Mouse (Mus musculus) stomach, embryonic 16.5 days (tissue): ENCODE data around the gene Evx2. TPM values are rescaled to one million over a fixed set of nuclear protein-coding genes. Genes with fewer than 3 reads are reported as not detected.

Experiments used
- ATAC-seq: fragments of 200-750 bp; cut with Nextera tagmentation; 2 replicates; pipeline ENCODE4 v1.8.0; 2017; ENCODE audit warnings: moderate number of reproducible peaks, moderate TSS enrichment; ENCODE audit not compliant: insufficient read depth, low FRiP score
- H3K27ac ChIP-seq: fragments of 300-500 bp; sonication (generic); 2 replicates; pipeline ENCODE4 v1.5.1; 2014; ENCODE audit warnings: low read length
- H3K27me3 ChIP-seq: fragments of 300-500 bp; sonication (generic); 2 replicates; pipeline ENCODE4 v1.6.1; 2014; ENCODE audit warnings: low read length, control low read depth, mixed read lengths; ENCODE audit not compliant: control insufficient read depth, insufficient read depth
- H3K36me3 ChIP-seq: fragments of 300-500 bp; sonication (generic); 2 replicates; pipeline ENCODE4 v1.6.1; 2014; ENCODE audit warnings: low read length; ENCODE audit not compliant: control insufficient read depth, insufficient read depth
- H3K4me1 ChIP-seq: fragments of 300-500 bp; sonication (generic); 2 replicates; pipeline ENCODE4 v1.6.1; 2014; ENCODE audit warnings: low read length, control low read depth, mixed read lengths; ENCODE audit not compliant: control insufficient read depth, insufficient read depth
- H3K4me2 ChIP-seq: fragments of 300-500 bp; sonication (generic); 2 replicates; pipeline ENCODE4 v1.6.1; 2014; ENCODE audit warnings: low read depth, low read length, mixed read lengths
- H3K4me3 ChIP-seq: fragments of 300-500 bp; sonication (generic); replicated peaks from 2 replicates; pipeline ENCODE4 v1.5.1; 2014; ENCODE audit warnings: mild to moderate bottlenecking, low read length
- H3K9ac ChIP-seq: fragments of 300-500 bp; sonication (generic); 2 replicates; pipeline ENCODE4 v1.6.1; 2014; ENCODE audit warnings: low read length
- H3K9me3 ChIP-seq: fragments of 300-500 bp; sonication (generic); replicated peaks from 2 replicates; pipeline ENCODE4 v1.6.1; 2016; ENCODE audit warnings: low read length, control low read depth; ENCODE audit not compliant: control insufficient read depth
- WGBS: fragments of 180-500 bp; shearing (Covaris S2); extraction: QIAGEN DNeasy Blood & Tissue Kit; methylation state at CpG from one replicate; pipeline ENCODE4 v1.1.7; 2014; 5-methylcytosine and 5-hydroxymethylcytosine counted together
- polyA plus RNA-seq: library from polyadenylated mRNA; unstranded; fragments of >200 nt; fragmentation: Nextera tagmentation; extraction: Ambion mirVana; gene quantifications from 2 replicates; pipeline ENCODE4 v1.2.1, GENCODE M21; 2015

Evx2 gene
- polyA plus RNA-seq, 1 experiment from 2014 or later: not detected

DNA sequence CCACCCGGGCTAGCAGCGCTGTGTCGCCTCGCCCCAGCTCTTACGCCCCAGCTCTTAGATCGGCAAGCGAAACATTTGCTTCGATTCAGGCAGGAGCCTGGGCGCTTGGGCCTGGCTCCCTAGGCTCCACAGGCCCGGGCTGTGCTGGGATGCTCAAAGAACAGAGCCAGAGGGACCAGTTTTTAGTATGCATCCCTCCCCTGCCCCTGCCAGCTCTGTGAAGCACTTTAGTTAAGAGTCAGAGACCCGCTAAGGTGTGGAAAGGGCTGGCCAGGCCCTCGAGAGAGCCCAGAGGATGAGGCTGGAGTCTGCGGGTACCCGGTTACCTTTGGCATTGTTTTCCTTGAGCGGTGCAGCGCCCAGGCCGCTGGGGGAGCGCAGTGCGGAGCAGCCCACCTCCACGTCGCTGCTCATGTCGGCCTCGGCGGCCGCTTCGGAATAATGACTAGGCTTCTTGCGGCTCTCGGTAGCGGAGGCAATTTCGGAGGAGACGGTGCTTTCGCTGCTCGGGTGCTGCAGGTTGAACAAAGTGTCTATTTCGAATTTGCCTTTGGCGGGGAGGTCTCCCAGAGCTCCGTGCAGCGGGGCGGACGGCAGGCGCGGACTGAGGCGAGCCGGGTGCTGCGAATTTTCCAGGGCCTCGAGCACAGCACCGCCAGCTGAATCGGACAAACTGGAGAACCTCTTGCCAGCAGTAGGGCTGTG, 538 bp downstream of the Evx2 start:
- no peak for ATAC-seq
- no peak overlapping the region for H3K4me2 ChIP-seq
- H3K9me3 ChIP-seq: no peaks in the 10 kb centered on the region
- H3K27ac ChIP-seq: no peak overlapping the region
- H3K4me1 ChIP-seq: peaks cover 16% of the 10 kb centered on the region
- WGBS: 2% methylated on average over 47 of the region's 47 CpGs
- no peaks in the 10 kb centered on the region for H3K36me3 ChIP-seq
- H3K9ac ChIP-seq: no peak overlapping the region
- H3K4me3 ChIP-seq: no peak overlapping the region
- peaks cover 85% of the 10 kb centered on the region for H3K27me3 ChIP-seq

DNA sequence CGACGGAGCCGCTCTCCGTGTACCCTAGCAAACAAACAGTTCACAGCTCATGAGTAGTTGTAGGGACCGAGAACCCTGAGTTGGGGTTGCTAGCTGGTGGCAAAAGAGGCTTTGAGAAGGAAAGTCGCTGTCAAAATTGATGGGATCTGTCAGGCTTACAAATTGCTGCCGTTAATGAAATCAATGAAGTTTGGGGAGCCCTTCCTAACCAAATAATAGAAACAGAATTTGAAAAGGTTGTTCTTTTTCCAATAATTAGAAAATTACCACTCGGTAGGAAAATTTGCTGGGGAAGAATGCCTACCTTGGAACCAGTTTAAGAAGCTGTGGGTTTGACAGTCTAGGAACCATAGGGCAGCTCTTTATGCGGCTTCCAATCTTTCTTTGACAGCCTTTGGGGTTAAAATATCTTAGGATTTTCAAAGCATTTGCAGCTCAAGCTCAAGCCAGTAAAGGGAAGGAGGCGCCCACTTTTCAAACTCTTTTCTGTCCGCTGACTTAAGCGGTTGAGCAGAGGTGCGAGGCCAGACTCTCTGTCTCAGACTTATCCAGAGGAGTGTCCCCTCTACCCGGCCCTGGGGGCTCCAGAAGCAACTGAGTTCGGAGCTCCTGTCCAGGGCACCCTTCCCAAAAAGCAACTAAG, 1.2 kb downstream of the Evx2 start:
- peak overlapping the region; percentile 15; the same call in 1 of the 2 replicates for H3K4me3 ChIP-seq
- no peak for ATAC-seq
- H3K9ac ChIP-seq: no peak overlapping the region
- H3K27ac ChIP-seq: no peak overlapping the region
- peaks cover 16% of the 10 kb centered on the region for H3K4me1 ChIP-seq
- 0 out of 2 replicates have a peak overlapping the region, but pooled peaks have one; percentile 5 for H3K4me2 ChIP-seq
- no peaks in the 10 kb centered on the region for H3K9me3 ChIP-seq
- 2% methylated on average over 15 of the region's 15 CpGs for WGBS
- H3K36me3 ChIP-seq: no peaks in the 10 kb centered on the region
- H3K27me3 ChIP-seq: peaks cover 80% of the 10 kb centered on the region

DNA sequence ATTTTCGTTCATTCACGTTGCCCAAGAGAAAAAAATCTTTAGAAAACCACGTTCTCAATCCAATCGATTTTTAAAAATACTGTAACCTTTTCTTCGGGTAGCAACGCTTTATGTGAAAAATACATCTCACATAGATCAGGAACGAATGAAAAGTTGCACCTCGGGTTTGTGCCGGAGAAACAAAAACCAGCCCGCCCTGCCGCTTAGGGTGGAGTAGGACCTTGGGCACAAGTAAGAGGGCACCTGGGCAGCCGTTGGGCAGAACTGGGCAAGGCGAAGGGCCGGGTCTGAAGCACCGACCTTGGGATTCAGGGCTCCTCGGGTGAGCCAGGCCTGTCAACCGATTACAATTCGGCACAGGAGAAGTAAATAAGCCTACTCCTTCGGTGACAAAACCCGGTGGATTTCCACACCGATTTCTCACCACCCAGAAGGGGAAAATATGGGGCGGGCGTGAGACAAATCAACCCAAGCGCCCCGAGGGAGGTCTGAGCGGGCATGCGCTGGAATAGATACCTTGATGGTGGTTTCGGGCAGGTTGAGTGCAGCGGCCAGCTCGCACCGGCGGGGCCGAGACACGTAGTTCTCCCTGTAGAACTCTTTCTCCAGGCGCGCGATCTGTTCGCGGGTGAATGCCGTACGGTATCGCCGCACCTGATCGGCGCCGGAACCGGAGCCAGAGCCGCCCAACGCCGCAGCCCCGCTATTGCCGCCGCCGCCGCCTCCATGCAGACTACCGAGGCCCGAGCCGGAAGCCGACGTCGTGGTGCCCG, 1.9 kb downstream of the Evx2 start:
- 0 out of 2 replicates have a peak overlapping the region, but pooled peaks have one; percentile 5 for H3K4me2 ChIP-seq
- WGBS: 3% methylated on average over 62 of the region's 62 CpGs

DNA sequence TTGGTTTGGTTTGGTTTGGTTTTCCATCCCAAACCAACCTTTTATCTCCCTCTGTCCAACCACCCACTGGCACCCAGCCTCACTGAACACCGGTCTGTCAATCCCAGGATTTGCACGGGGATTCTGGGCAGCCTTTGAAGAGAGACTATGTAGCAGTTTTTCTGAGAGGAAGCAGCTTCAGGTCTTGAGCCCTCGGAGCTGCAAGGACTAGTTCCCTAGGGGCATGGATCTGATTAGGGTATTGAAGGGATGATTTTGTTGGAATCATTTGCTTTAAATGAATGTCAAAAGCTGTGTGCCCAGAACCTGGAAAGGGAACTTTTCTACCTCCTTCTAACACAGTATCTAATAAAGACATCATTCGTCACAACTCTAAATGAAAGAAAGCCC, 2.7 kb downstream of the Evx2 start:
- Histone ChIP-seq H3K4me1 (peaks cover 14% of the 10 kb centered on the region), H3K9me3 (no peaks in the 10 kb centered on the region), H3K4me3 (no peak overlapping the region), H3K27me3 (peaks cover 76% of the 10 kb centered on the region), H3K36me3 (no peaks in the 10 kb centered on the region), H3K9ac (no peak overlapping the region), H3K4me2 (no peak overlapping the region), H3K27ac (no peak overlapping the region)
- 5% methylated on average over 4 of the region's 4 CpGs for WGBS
- ATAC-seq: no peak

More for the DNA sequence above, 1.9 kb downstream of the Evx2 start:
- H3K36me3 ChIP-seq: no peaks in the 10 kb centered on the region
- H3K4me3 ChIP-seq: peak overlapping the region; percentile 15; the same call in 1 of the 2 replicates
- peaks cover 76% of the 10 kb centered on the region for H3K27me3 ChIP-seq
- no peak overlapping the region for H3K9ac ChIP-seq
- H3K9me3 ChIP-seq: no peaks in the 10 kb centered on the region
- no peak overlapping the region for H3K27ac ChIP-seq
- H3K4me1 ChIP-seq: peaks cover 16% of the 10 kb centered on the region
- no peak for ATAC-seq

DNA sequence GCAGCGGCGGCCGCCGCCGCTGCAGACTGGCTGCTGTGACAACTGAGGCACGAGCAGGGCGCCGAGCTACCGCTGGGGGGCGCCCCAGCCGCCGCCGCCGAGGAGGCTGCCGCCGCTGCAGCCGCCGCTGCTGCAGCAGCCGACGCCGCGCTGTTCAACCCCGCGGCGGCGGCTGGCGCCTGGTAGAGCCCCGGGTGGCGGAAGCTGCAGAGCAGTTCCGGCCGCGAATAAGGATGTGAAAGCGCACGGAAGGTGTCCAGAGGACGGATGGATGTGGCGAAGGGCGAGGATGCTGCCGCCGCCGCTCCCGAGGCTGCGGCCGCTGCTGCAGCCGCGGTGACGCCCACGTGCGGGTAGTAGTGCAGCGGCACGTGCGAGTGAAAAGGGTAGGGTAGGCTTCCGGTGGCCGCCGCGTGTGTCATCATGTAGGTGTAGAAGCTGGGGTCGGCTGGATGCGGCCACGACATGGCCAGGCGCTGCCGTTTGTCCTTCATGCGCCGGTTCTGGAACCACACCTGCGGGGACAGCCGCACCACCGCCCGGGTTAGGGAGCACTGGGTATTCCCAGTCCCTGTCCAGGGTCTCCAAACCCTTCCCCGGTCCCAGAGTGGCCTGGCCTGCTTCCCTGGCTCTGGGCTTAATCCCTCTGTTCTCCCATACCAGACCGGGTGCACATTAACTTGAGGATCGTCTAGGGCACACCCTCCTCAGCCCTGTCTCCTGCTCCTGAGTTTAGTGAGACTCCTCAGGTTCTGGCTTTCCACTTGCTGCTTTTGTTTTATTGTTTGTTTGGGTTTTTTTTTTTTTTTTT, 3.3 kb downstream of the Evx2 start:
- Histone ChIP-seq H3K36me3 (no peaks in the 10 kb centered on the region), H3K27me3 (peaks cover 74% of the 10 kb centered on the region), H3K4me1 (peaks cover 12% of the 10 kb centered on the region), H3K9ac (no peak overlapping the region; the same call in 1 of the 2 replicates), H3K27ac (no peak overlapping the region), H3K9me3 (no peaks in the 10 kb centered on the region), H3K4me2 (peak overlapping the region; percentile 46), H3K4me3 (peak overlapping the region; percentile 35)
- 1% methylated on average over 68 of the region's 69 CpGs for WGBS
- ATAC-seq: 0 out of 2 replicates have a peak, but pooled peaks have one; percentile 21

DNA sequence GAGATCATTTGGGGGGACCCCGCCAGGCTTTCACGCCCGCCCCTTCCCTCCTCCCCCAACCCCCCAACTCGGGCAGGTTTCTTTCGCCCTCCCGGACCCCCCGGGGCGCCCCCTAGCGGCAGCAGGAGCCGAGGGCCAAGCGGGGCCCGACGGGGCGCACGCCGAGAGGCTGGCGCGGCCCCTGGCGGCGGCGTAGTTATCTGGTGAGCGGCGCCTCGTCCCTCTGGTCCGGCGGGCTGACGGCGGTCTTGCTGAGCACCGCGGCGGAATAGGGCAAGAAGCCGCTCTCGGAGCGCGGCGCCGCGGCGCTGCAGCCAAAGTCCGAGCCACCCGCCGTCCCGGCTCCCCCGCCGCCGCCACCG, 4.0 kb downstream of the Evx2 start:
- peaks cover 74% of the 10 kb centered on the region for H3K27me3 ChIP-seq
- peak overlapping the region; percentile 46 for H3K4me2 ChIP-seq
- H3K36me3 ChIP-seq: no peaks in the 10 kb centered on the region
- peak; percentile 53; the same call in 1 of the 2 replicates for ATAC-seq
- 3% methylated on average over 28 of the region's 47 CpGs for WGBS
- no peak overlapping the region for H3K27ac ChIP-seq
- no peaks in the 10 kb centered on the region for H3K9me3 ChIP-seq
- peaks cover 12% of the 10 kb centered on the region for H3K4me1 ChIP-seq
- peak overlapping the region; percentile 35 for H3K4me3 ChIP-seq
- H3K9ac ChIP-seq: no peak overlapping the region; the same call in 1 of the 2 replicates

DNA sequence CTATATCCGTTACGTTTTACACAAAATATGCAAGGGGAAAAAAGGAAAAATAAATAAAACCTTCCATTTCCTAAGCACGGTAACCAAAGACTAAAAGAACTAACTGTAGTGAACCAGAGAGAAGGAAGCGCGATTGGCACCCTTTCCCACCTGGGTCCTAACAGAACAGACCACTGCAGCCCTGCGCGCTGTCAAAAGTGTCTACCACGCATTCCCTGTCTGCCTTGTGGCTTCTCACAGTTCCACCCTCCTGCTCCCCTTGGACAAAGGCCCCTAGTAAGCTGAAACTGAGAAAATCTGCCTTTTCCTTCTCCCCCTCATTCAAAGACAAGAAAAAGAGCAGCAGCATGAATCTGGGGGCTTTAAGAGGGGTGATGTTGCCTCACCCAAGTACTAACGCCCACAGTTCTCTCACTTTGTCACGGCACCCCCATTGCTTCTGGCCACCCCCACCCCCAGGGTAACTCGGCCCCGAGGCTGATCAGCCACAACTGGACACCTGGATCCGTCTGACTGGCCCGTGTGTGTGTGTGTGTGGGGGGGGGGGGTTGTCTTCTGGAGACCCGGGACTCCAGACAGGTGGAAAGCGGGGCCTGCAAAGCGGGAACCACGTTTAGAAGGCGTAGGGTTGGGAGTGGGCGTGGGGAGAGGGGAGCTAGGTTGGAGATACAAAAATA, 4.5 kb downstream of the Evx2 start:
- H3K4me2 ChIP-seq: no peak overlapping the region
- ATAC-seq: 0 out of 2 replicates have a peak, but pooled peaks have one; percentile 10
- H3K27me3 ChIP-seq: peaks cover 75% of the 10 kb centered on the region
- H3K36me3 ChIP-seq: no peaks in the 10 kb centered on the region
- no peak overlapping the region for H3K4me3 ChIP-seq
- peaks cover 12% of the 10 kb centered on the region for H3K4me1 ChIP-seq
- no peaks in the 10 kb centered on the region for H3K9me3 ChIP-seq
- H3K9ac ChIP-seq: no peak overlapping the region
- H3K27ac ChIP-seq: no peak overlapping the region
- WGBS: 5% methylated on average over 20 of the region's 20 CpGs

DNA sequence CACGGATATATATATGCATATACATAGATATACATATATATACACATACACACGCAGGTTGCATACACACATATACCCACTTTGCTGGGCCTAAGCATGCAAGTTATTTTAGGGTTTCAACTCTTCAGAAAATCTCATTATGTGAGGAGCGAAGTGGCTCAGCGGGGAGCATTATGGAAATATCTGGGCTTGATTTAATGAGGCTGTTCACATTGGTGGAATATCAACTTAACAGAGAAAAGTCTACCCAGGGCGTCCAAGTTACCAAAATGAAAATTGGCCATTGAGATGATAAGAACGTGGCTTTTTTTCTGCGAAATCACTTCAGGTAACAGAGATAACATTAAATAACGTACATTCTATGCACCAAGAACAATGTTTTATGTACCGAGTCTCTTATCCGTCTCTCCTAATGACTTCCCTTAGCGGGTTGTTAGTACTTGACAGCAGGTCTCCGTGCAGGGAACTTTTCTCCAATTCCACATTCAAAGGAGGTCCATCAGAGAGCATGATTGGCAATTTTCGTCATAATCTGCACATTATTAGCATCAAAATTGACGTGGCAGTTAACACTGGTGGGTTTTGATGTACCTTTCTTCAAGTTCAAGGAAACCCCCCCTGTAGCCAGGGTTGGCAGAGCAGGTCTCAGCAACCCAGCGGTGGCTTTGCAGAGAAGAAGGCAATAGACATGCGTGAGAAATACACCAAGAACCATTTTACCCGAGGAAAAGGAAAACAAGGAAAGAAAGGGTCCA, 5.4 kb downstream of the Evx2 start:
- Histone ChIP-seq H3K9me3 (no peaks in the 10 kb centered on the region), H3K4me1 (peaks cover 12% of the 10 kb centered on the region), H3K36me3 (no peaks in the 10 kb centered on the region), H3K4me3 (no peak overlapping the region), H3K4me2 (no peak overlapping the region), H3K9ac (no peak overlapping the region), H3K27me3 (peaks cover 77% of the 10 kb centered on the region), H3K27ac (no peak overlapping the region)
- ATAC-seq: no peak
- 14% methylated on average over 17 of the region's 17 CpGs for WGBS
